Mouse (Mus musculus) stomach, postnatal 0 days (tissue): ENCODE data around the gene Gm5148.

Experiments used
- CTCF ChIP-seq: IDR thresholded peaks from 2 replicates; pipeline ENCODE4 v1.5.1; 2016; ENCODE audit warnings: antibody characterized with exemption, low read depth, mild to moderate bottlenecking, moderate library complexity
- EP300 ChIP-seq: optimal IDR thresholded peaks from 2 replicates; pipeline ENCODE3; 2016; ENCODE audit warnings: antibody characterized with exemption

DNA sequence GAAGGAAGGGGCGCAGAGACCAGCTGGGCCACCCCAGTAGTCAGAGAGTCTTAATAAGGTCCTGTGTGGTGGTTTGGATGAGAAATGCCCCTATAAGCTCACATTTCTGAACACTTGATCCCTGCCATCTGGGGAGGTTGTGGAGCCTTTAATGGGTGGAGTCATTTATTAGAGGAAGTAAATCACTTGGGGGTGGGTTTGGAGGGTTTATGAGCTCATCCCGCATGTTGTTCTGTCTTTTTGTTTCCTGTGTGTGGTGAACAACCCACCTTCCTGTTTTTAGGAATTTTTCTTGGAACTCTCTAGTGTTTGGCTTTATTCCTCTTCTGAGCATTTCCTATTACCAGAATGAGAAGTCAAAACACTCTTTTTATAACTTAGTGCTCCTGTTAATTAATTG, 19.8 kb upstream of the Gm5148 start:
- TF ChIP-seq CTCF (no peak), EP300 (no peak)
